Mouse (Mus musculus) layer of hippocampus, postnatal 10 days (tissue): ENCODE results near the gene Tat. TPM values are rescaled to one million over a fixed set of nuclear protein-coding genes. Genes with fewer than 3 reads are reported as not detected.

Experiments used
- DNase-seq, 2 experiments: peaks; one replicate each; pipeline ENCODE4 v3.0.0; 2021; ENCODE audit warnings: low spot score in 2 of 2
- total RNA-seq, 2 experiments: library from RNA; stranded (reverse); gene quantifications; 2 replicates each; pipeline ENCODE4 v1.2.3; 2021

The Tat gene
- total RNA-seq, 2 experiments from 2014 or later: not detected

DNA sequence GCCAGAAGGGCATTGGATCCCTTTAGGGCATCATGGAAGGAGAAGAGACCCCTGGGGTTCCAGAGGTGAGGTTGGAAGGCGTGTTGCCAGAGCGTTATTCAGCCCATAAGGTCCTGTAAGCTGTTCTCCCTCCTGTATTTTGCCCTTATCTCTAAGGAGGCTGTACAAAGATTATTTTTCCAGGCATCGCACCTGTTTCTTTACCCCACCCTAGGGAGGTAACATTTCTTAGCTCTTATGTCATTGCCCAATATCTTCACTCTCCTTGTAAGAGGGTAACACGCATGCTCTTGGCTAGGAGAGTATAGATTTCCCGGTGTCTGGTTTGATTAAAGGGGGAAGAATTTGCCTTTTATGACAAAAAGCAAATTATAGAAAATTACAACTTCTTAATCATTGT lies 49.4 kb downstream of the Tat start, which contains the start of gene Chst4:
TSS of gene Chst4 (minus strand) at position 82 of the 400 bp plus-strand sequence.
- no peak for DNase-seq

DNA sequence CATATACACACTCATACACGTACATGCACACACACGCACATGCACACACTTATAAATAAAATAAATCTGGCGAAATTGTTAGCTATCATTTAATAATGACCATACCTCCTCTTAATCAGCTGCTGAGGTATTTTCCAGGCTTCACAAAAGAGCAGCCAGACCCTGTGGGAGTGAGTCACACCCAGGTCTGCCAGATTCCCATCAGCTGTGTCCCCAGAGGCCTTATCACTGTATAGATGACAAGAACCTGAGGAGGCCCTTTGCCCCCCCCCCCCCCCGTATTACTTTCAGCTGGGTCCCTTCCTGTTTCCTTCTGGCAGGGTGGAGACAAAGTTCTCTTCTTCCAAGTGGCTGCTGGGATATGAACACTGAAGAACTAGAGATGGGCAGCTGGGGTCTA lies 50.3 kb downstream of the Tat start:
- DNase-seq: no peak

Other genes with a start within 250 kb of the Tat start
- gene Ap1g1, start 211.9 kb upstream of the Tat start, total RNA-seq: 10 to 100 TPM; 80.2 to 96.9 TPM
- 10 to 100 TPM; 23.4 to 23.9 TPM for gene Phlpp2, start 121.9 kb upstream of the Tat start, total RNA-seq
- not detected for gene Marveld3, start 28.2 kb upstream of the Tat start, total RNA-seq
- not detected for gene Chst4, start 49.3 kb downstream of the Tat start, total RNA-seq
- gene Zfp612, start 89.3 kb downstream of the Tat start, total RNA-seq: 10 to 100 TPM; 18.3 to 19.6 TPM
- gene Gm21964, start 110.8 kb downstream of the Tat start, total RNA-seq: not detected
- not detected for gene Gm17720, start 112.3 kb downstream of the Tat start, total RNA-seq
- 100 to 1,000 TPM; 106 to 116 TPM for gene Calb2, start 177.8 kb downstream of the Tat start, total RNA-seq
- 1 to 10 TPM; 6.1 to 6.7 TPM for gene Cmtr2, start 225.2 kb downstream of the Tat start, total RNA-seq